Mouse (Mus musculus) embryonic facial prominence, embryonic 14.5 days (tissue): ENCODE measurements around the gene Usp33. TPM values are rescaled to one million over a fixed set of nuclear protein-coding genes. Genes with fewer than 3 reads are reported as not detected.
A peak's percentile ranks its signal among the peaks of the same experiment; 100 is the strongest.

Experiments
- ATAC-seq: fragments of 200-750 bp; cut with Nextera tagmentation; 2 replicates; pipeline ENCODE4 v1.8.0; 2017; ENCODE audit warnings: low read depth, moderate number of reproducible peaks, moderate TSS enrichment
- DNase-seq: peaks from one replicate; pipeline ENCODE4 v3.0.0-alpha.2; 2015; ENCODE audit warnings: low spot score
- H3K27ac ChIP-seq: fragments of 300-500 bp; sonication (generic); replicated peaks from 2 replicates; pipeline ENCODE4 v1.5.1; 2014; ENCODE audit warnings: low read depth, mild to moderate bottlenecking, low read length, moderate library complexity
- H3K27me3 ChIP-seq: fragments of 300-500 bp; sonication (generic); replicated peaks from 2 replicates; pipeline ENCODE4 v1.6.1; 2014; ENCODE audit warnings: low read length; ENCODE audit not compliant: control insufficient read depth, insufficient read depth
- H3K36me3 ChIP-seq: fragments of 300-500 bp; sonication (generic); 2 replicates; pipeline ENCODE4 v1.6.1; 2014; ENCODE audit warnings: low read length, mixed read lengths; ENCODE audit not compliant: control insufficient read depth, insufficient read depth
- H3K4me1 ChIP-seq: fragments of 300-500 bp; sonication (generic); 2 replicates; pipeline ENCODE4 v1.6.1; 2014; ENCODE audit warnings: antibody characterized with exemption, low read length; ENCODE audit not compliant: control insufficient read depth, insufficient read depth
- H3K4me2 ChIP-seq: fragments of 300-500 bp; sonication (generic); 2 replicates; pipeline ENCODE4 v1.6.1; 2014; ENCODE audit warnings: low read depth, mild to moderate bottlenecking, low read length, moderate library complexity, mixed read lengths
- H3K4me3 ChIP-seq: fragments of 300-500 bp; sonication (generic); 2 replicates; pipeline ENCODE4 v1.5.1; 2014; ENCODE audit warnings: low read depth, mild to moderate bottlenecking, low read length
- H3K9ac ChIP-seq: fragments of 300-500 bp; sonication (generic); 2 replicates; pipeline ENCODE4 v1.6.1; 2014; ENCODE audit warnings: low read depth, mild to moderate bottlenecking, low read length, moderate library complexity, mixed read lengths
- H3K9me3 ChIP-seq: fragments of 300-500 bp; sonication (generic); 2 replicates; pipeline ENCODE4 v1.6.1; 2016; ENCODE audit warnings: low read length; ENCODE audit not compliant: control insufficient read depth
- WGBS: fragments of 180-500 bp; shearing (Covaris S2); extraction: QIAGEN DNeasy Blood & Tissue Kit; methylation state at CpG from one replicate; pipeline ENCODE4 v1.1.7; 2014; 5-methylcytosine and 5-hydroxymethylcytosine counted together
- polyA plus RNA-seq: library from polyadenylated mRNA; unstranded; fragments of >200 nt; fragmentation: Nextera tagmentation; extraction: Ambion mirVana; gene quantifications from 2 replicates; pipeline ENCODE4 v1.2.1, GENCODE M21; 2014

Gene Usp33
- polyA plus RNA-seq, 1 experiment from 2014 or later: 46.8 TPM

GRCm38 (mm10) chr3:152395350-152396277 lies 49.3 kb downstream of the Usp33 start, which contains the start of gene Zzz3:
Gene Zzz3, plus strand, starts transcription at chr3:152395473.
- DNase-seq: peak; percentile 97

GRCm38 (mm10) chr3:152396278-152396987 lies 50.2 kb downstream of the Usp33 start:
- ATAC-seq (peak; percentile 87), DNase-seq (peak; percentile 96)
- Histone ChIP-seq H3K4me1 (peaks cover 16% of the 10 kb centered on the region), H3K9me3 (no peaks in the 10 kb centered on the region), H3K27me3 (no peaks in the 10 kb centered on the region), H3K9ac (peak overlapping the region; percentile 87), H3K4me3 (peak overlapping the region; percentile 70), H3K27ac (peak overlapping the region; percentile 99), H3K36me3 (peaks cover 7% of the 10 kb centered on the region; the same call in 1 of the 2 replicates), H3K4me2 (peak overlapping the region; percentile 82)
- 0% methylated on average over 13 of the region's 102 CpGs for WGBS

More at GRCm38 (mm10) chr3:152395350-152396277, 49.3 kb downstream of the Usp33 start, which contains the start of gene Zzz3:
- no peaks in the 10 kb centered on the region for H3K27me3 ChIP-seq
- no peaks in the 10 kb centered on the region for H3K9me3 ChIP-seq
- WGBS: under 1% methylated on average over 27 of the region's 108 CpGs
- peak within 1 kb of the TSS; percentile 70 for H3K4me3 ChIP-seq
- H3K4me1 ChIP-seq: peaks cover 16% of the 10 kb centered on the region
- peak within 1 kb of the TSS; percentile 87 for H3K9ac ChIP-seq
- H3K27ac ChIP-seq: peak within 1 kb of the TSS; percentile 99
- ATAC-seq: peak; percentile 94
- peaks cover 11% of the 10 kb centered on the region; the same call in 1 of the 2 replicates for H3K36me3 ChIP-seq
- H3K4me2 ChIP-seq: peak within 1 kb of the TSS; percentile 82

- Histone ChIP-seq H3K4me2 (peak overlapping the region; percentile 82), H3K36me3 (peaks cover 5% of the 10 kb centered on the region; the same call in 1 of the 2 replicates), H3K27me3 (no peaks in the 10 kb centered on the region), H3K4me1 (peaks cover 16% of the 10 kb centered on the region), H3K9ac (peak overlapping the region; percentile 87), H3K4me3 (peak overlapping the region; percentile 70), H3K9me3 (no peaks in the 10 kb centered on the region), H3K27ac (peak overlapping the region; percentile 99)
- DNase-seq (peak; percentile 38), ATAC-seq (no peak)
- under 1% methylated on average over 10 of the region's 10 CpGs for WGBS
These were observed 50.7 kb downstream of the Usp33 start for GRCm38 (mm10) chr3:152396988-152397314.

GRCm38 (mm10) chr3:152397335-152397940 lies 51.2 kb downstream of the Usp33 start:
- WGBS: 58% methylated on average over 9 of the region's 9 CpGs
- Histone ChIP-seq H3K36me3 (no peaks in the 10 kb centered on the region), H3K27ac (peak overlapping the region; percentile 99; the same call in 1 of the 2 replicates), H3K4me3 (peak overlapping the region; percentile 70), H3K4me2 (peak overlapping the region; percentile 82), H3K9me3 (no peaks in the 10 kb centered on the region), H3K9ac (peak overlapping the region; percentile 87), H3K27me3 (no peaks in the 10 kb centered on the region), H3K4me1 (peaks cover 16% of the 10 kb centered on the region)
- ATAC-seq (no peak), DNase-seq (no peak)

GRCm38 (mm10) chr3:152400441-152400840 lies 54.2 kb downstream of the Usp33 start:
- H3K4me3 ChIP-seq: no peak overlapping the region

GRCm38 (mm10) chr3:152400875-152401274 lies 54.6 kb downstream of the Usp33 start:
- no peak for ATAC-seq
- H3K4me1 ChIP-seq: peaks cover 12% of the 10 kb centered on the region
- H3K27ac ChIP-seq: no peak overlapping the region
- 75% methylated on average over 3 of the region's 3 CpGs for WGBS
- DNase-seq: no peak
- H3K4me3 ChIP-seq: no peak overlapping the region
- no peak overlapping the region for H3K4me2 ChIP-seq
- no peak overlapping the region for H3K9ac ChIP-seq
- no peaks in the 10 kb centered on the region for H3K9me3 ChIP-seq
- no peaks in the 10 kb centered on the region for H3K27me3 ChIP-seq
- no peaks in the 10 kb centered on the region for H3K36me3 ChIP-seq

More at GRCm38 (mm10) chr3:152400441-152400840, 54.2 kb downstream of the Usp33 start:
- Histone ChIP-seq H3K9ac (no peak overlapping the region), H3K27ac (no peak overlapping the region), H3K4me1 (peaks cover 12% of the 10 kb centered on the region), H3K9me3 (no peaks in the 10 kb centered on the region), H3K36me3 (no peaks in the 10 kb centered on the region), H3K27me3 (no peaks in the 10 kb centered on the region), H3K4me2 (no peak overlapping the region)
- ATAC-seq: no peak
- 73% methylated on average over 5 of the region's 5 CpGs for WGBS
- no peak for DNase-seq

GRCm38 (mm10) chr3:152401964-152402670 lies 55.8 kb downstream of the Usp33 start:
- DNase-seq (peak; percentile 86), ATAC-seq (peak; percentile 81)
- Histone ChIP-seq H3K9me3 (no peaks in the 10 kb centered on the region), H3K4me1 (peaks cover 12% of the 10 kb centered on the region), H3K4me3 (no peak overlapping the region), H3K27ac (no peak overlapping the region), H3K27me3 (no peaks in the 10 kb centered on the region), H3K4me2 (no peak overlapping the region), H3K36me3 (no peaks in the 10 kb centered on the region), H3K9ac (no peak overlapping the region)
- 72% methylated on average over 7 of the region's 7 CpGs for WGBS

- H3K27me3 ChIP-seq: no peaks in the 10 kb centered on the region
- ATAC-seq: no peak
- peaks cover 8% of the 10 kb centered on the region for H3K4me1 ChIP-seq
- no peaks in the 10 kb centered on the region for H3K9me3 ChIP-seq
- WGBS: 95% methylated on average over 3 of the region's 3 CpGs
- H3K9ac ChIP-seq: no peak overlapping the region
- no peak overlapping the region for H3K27ac ChIP-seq
- no peak for DNase-seq
- no peak overlapping the region for H3K4me3 ChIP-seq
- no peak overlapping the region for H3K4me2 ChIP-seq
- no peaks in the 10 kb centered on the region for H3K36me3 ChIP-seq
These were observed 56.4 kb downstream of the Usp33 start for GRCm38 (mm10) chr3:152402671-152403066.
